Mouse (Mus musculus) inflammation-experienced regulatory T-cells, adult 6 months (primary cell): ENCODE data around the gene Gm3696. TPM values are rescaled to one million over a fixed set of nuclear protein-coding genes. Genes with fewer than 3 reads are reported as not detected.
"Not testable (repeated sequence)": the region's sequence is repeated elsewhere in the genome, so short reads cannot be mapped to it uniquely, and the experiment has no call there.

Experiments
- ATAC-seq: one replicate; pipeline ENCODE4 v1.8.0; 2017
- polyA plus RNA-seq, 3 experiments: library from polyadenylated mRNA; unstranded; fragments of 100-300 nt; shearing (Covaris generic); gene quantifications; one replicate each; pipeline ENCODE4 v1.2.1; 2017

Gm3696 gene
- 1 to 10 TPM; 1.2 to 9.6 (median 4.9) TPM for polyA plus RNA-seq

DNA sequence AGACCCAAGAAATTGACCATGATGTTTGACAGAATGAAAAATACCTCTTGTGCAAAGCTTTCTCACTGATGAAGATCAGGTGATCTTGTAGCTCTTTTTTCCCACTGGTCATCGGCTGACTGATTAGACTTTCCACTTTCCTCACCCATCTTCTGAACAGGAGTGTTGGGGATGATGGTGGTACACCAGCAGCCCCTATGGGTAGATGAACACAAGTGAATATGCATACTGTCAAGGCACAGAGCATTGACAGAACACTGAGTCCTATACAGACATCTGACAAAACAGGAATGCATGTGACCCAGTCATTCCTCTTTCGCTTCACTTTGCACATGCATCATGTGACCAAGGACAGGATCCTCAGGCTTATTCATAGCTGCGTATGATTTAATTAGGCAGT, at the start of gene Gm3696:
Gm3696 (minus strand) TSS at position 101 of the 400 bp plus-strand sequence.
- ATAC-seq = not testable (repeated sequence)

DNA sequence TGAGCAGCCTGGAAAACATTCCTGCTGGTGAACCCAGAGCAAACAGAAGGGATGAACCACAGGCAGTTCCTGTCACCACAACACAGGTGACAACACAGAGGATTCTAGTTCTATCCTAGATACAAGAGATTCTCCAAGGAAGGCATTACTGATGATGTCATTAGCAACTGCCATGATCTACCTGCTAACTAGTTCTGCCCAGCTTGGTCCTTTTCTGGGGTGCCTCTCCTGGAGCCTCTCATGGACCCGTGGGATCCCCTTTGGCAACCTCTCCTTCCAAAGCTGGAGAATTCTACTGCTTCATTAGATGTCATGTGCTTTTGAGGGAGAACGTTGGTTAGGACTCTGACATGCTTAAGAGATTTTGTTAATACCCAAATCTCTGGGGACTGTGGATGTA, 24.9 kb upstream of the Gm3696 start, which contains the start of gene Gm6676:
Gm6676 (minus strand) TSS at position 101 of the 400 bp plus-strand sequence.
- ATAC-seq = not testable (repeated sequence)

DNA sequence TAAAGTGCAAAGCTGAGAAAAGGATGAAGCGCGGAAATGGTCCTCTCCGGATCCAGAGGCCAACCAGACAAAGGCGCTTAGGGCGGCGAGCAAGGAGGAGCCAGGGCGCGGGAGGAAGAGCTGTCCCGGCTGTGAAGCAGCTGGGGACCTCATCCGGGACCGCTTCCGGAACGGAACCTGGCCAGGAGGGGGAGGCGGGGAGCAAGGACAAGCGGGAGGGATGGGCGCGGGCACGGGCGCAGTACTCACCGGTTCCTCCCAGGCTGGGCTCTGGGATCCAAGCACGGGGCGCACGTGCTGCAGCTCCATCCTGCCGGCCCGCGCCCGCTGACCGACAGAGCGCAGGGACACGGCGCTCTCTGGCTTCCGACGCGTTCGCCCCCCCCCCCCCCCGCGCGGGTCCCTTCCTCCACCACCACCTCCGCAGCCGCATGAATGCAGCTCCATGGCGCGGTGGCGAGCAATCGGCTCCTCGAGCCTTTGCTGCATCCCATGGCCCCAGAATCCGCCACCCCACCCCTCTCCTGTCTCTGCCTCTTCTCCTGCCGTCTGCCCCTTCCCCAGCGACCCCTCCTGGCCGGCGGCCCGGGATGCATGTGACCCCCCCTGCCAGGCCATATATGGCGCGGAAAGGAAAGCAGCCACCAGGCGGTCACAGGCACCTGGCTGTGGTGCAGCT, 4.8 kb upstream of the Gm3696 start:
- ATAC-seq = not testable (repeated sequence)

DNA sequence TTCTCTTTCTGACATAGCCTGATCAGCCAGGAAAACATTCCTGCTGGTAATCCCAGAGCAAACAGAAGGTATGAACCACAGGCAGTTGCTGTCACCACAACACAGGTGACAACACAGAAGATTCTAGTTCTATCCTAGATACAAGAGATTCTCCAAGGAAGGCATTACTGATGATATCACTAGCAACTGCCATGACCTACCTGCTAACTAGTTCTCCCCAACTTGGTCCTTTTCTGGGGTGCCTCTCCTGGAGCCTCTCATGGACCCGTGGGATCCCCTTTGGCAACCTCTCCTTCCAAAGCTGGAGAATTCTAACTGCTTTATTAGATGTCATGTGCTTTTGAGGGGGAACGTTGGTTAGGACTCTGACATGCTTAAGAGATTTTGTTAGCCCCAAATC, 55.6 kb downstream of the Gm3696 start, which contains the start of gene Gm3685:
Gm3685 (minus strand) TSS at position 101 of the 400 bp plus-strand sequence.
- ATAC-seq = not testable (repeated sequence)

Other genes with a start within 250 kb of the Gm3696 start
- 10 to 100 TPM in 2 of 3 experiments, 1 to 10 TPM in 1; 2.6 to 24.3 (median 12.6) TPM for gene Gm3667, start 210.7 kb downstream of the Gm3696 start, polyA plus RNA-seq
- not detected for gene Gm6356, start 126.8 kb downstream of the Gm3696 start, polyA plus RNA-seq
- gene Gm10406, start 73.2 kb downstream of the Gm3696 start, polyA plus RNA-seq = 1 to 10 TPM in 2 of 3 experiments, under 1 TPM in 1; 0.55 to 5.6 (median 1.4) TPM
- gene Gm3685, start 55.7 kb downstream of the Gm3696 start, polyA plus RNA-seq = not detected
- gene Gm6676, start 24.8 kb upstream of the Gm3696 start, polyA plus RNA-seq = not detected
- 10 to 100 TPM in 2 of 3 experiments, 1 to 10 TPM in 1; 2.8 to 14.6 (median 11.4) TPM for gene Gm3512, start 73.9 kb upstream of the Gm3696 start, polyA plus RNA-seq
- gene Gm16434, start 93.9 kb upstream of the Gm3696 start, polyA plus RNA-seq = not detected
- gene Gm3727, start 164.1 kb upstream of the Gm3696 start, polyA plus RNA-seq = not detected
- gene Gm3739, start 214.4 kb upstream of the Gm3696 start, polyA plus RNA-seq = 10 to 100 TPM in 2 of 3 experiments, 1 to 10 TPM in 1; 5.3 to 26.0 (median 17.4) TPM
- not detected for gene Gm5797, start 231.8 kb upstream of the Gm3696 start, polyA plus RNA-seq